Mouse (Mus musculus) layer of hippocampus, adult 11-12 months (tissue): ENCODE data around the gene Mndal.
A peak's percentile ranks its signal among the peaks of the same experiment; 100 is the strongest.
"Not testable (repeated sequence)": the region's sequence is repeated elsewhere in the genome, so short reads cannot be mapped to it uniquely, and the experiment has no call there.

ENCODE experiments used
- DNase-seq: peaks from one replicate; pipeline ENCODE4 v3.0.0; 2022; ENCODE audit warnings: low spot score

Mndal gene

GRCm38 (mm10) chr1:173889741-173890140, 52.5 kb downstream of the Mndal start:
- DNase-seq: not testable (repeated sequence)

GRCm38 (mm10) chr1:173887026-173887787, 55.1 kb downstream of the Mndal start:
- DNase-seq: not testable (repeated sequence)

GRCm38 (mm10) chr1:173880004-173880666, 62.2 kb downstream of the Mndal start:
- peak; percentile 56 for DNase-seq

DNA sequence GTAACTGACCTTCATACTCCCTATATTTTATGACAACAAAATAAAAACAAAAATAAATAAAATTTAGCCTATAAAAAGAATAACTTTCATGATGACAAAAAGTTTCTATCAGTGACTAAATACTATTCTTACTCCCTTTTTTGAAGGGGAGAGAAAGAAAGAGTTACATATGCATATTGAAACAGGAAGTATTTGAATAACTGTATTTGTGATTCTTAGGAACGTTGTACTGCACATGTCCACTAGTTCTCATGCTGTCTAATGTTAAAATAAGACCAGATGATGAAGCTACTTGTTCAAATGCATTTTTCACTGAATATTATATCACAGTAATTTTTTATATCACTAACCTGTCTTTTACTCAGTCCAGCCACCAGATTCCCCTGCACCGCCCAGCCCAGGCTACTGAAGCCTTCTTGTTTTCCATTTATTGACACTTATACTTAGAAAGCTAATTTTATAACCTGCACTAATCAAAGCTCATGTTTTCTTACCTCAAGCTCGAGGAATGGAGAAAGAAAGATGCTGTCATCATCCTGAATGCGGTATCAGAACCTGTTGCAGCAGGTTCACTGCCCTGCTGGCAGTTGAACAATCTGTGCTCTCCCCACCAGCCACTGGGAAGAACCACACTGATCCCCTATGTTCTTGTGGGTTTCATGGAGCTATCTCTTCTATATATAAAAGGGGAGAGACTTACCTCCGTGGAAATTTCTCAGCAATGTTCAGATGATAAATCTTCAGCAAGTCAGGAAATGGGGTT, 62.9 kb downstream of the Mndal start:
- DNase-seq: not testable (repeated sequence)

GRCm38 (mm10) chr1:173878264-173878663, 64.0 kb downstream of the Mndal start:
- not testable (repeated sequence) for DNase-seq

- not testable (repeated sequence) for DNase-seq
Observed at GRCm38 (mm10) chr1:173877125-173877524, 65.2 kb downstream of the Mndal start.

- not testable (repeated sequence) for DNase-seq
Observed at GRCm38 (mm10) chr1:173868586-173868985, 73.7 kb downstream of the Mndal start.

DNA sequence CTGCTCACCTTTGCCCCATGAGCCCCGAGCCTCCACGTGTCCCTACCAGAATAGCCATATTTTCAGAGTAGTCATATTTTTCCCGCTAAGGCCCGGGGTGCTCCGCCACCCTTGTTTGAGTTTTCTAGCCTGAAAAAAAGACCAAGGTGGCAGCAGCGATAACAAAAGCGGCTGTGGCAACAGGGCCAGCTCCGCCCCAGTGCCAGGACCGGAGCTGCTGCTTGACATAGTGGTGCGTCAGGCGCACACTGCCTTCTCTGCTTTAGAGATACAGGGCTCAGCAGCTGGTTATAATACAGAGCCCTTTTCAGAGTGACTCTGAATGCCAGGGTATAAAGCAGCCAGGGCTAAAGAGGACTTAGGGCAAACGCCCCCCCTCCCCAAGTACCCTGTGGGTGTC, 75.8 kb downstream of the Mndal start:
- no peak for DNase-seq

- DNase-seq: peak; percentile 17
Observed at GRCm38 (mm10) chr1:173853711-173854110, 88.6 kb downstream of the Mndal start.

DNA sequence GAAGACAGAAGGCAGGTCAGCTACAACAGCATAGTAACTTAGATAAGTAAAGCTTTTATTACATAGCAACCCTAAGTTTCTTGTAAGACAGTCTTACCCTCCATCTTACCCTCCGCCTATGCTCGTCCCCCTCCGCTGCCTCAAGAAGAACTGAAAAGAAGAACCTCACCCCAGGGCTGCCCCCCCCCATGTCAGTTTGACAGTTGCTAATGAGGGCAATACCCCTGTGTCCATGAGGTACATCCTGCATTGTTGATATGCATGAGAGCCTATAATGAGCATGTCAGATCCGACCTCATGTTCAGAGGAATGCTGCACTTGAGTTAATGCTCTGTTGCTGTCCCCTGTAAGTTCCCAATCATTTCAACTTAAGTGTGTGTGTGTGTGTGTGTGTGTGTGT, 89.4 kb downstream of the Mndal start:
- DNase-seq: not testable (repeated sequence)

DNA sequence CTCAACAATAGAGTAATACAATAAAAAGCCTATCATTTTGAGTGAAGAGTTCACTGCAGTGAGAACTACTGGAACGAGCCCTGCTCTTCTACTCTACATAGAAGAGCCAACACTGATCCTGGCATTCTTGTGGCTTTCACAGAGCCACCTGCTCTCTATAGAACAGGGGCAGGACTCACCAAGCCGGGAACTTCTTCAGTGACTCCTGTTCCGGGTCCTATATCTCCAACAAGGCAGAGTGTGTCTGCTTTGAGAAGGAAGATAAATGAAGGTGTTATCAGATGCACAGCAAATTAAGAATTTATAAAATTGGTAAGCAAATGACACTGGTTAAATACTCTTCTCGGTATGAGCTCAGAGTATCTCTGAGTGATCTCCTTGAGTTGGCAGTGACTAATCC, 96.1 kb downstream of the Mndal start:
- DNase-seq: not testable (repeated sequence)

GRCm38 (mm10) chr1:173844754-173845153, 97.5 kb downstream of the Mndal start:
- no peak for DNase-seq

GRCm38 (mm10) chr1:173821481-173821803, 120.8 kb downstream of the Mndal start:
- not testable (repeated sequence) for DNase-seq

DNA sequence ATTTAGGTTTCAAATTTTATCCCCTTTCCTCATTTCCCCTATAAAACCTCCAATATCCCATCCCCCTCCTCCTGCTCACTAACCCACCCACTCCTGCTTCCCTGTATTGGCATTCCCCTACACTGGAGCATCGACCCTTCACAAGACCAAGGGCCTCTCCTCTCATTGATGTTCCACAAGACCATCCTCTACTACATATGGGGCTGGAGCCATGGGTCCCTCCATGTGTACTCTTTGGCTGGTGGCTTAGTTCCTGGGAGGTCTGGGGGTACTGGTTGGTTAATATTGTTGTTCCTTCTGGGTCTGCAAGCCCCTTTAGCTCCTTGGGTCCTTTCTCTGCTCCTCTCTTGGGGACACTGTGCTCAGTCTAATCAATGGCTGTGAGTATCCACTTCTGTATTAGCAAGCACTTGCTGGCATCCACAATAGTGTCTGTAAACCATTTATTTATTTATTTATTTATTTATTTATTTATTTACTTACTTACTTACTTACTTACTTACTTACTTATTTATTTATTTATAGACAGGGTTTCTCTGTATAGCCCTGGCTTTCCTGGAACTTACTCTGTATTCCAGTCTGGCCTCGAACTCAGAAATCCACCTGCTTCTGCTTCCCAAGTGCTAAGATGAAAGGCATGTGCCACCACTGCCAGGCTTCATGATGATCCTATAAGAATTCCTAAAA, 121.4 kb downstream of the Mndal start:
- not testable (repeated sequence) for DNase-seq

- not testable (repeated sequence) for DNase-seq
Observed at GRCm38 (mm10) chr1:173809294-173809693, 133.0 kb downstream of the Mndal start.

DNA sequence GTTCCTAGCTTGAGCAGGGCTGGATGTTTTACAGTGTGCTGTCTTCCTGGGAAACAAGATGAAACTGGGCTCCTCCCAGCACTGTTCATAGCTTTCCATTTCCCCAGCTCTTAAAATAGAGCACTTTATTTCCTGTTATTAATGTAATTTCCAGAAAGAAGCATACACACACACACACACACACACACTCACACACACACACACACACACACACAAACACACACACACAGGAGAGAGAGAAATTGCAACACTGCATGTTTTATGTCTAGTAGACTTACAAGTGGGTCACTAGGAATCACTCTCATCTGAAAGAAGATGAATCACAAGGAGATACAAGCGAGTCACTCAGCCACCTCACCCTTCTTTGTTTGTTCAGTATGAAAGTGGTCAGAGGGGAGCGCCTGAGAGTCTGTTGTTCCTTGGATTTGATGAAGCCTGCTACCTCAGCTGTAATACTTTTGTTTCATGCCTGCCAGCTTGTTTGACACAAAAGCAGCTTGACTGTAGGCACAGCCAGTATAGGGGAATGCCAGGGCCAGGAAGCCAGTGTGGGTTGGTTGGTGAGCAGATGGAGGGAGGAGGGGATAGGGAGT, 139.5 kb downstream of the Mndal start:
- DNase-seq: peak; percentile 39

DNA sequence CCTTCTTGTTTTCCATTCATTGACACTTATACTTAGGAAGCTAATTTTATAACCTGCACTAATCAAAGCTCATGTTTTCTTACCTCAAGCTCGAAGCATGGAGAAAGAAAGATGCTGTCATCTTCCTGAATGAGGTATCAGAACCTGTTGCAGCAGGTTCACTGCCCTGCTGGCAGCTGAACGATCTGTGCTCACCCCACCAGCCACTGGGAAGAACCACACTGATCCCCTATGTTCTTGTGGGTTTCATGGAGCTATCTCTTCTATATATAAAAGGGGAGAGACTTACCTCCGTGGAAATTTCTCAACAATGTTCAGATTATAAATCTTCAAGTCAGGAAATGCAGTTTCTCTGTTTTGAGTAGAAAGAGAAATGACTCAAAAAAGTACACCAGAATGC, 140.1 kb downstream of the Mndal start:
- DNase-seq: not testable (repeated sequence)

DNA sequence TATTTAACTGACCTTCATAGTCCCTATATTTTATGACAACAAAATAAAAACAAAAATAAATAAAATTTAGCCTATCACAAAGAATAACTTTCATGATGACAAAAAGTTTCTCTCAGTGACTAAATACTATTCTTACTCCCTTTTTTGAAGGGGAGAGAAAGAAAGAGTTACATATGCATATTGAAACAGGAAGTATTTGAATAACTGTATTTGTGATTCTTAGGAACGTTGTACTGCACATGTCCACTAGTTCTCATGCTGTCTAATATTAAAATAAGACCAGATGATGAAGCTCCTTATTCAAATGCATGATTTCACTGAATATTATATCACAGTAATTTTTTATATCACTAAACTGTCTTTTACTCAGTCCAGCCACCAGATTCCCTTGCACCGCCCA, 140.5 kb downstream of the Mndal start:
- DNase-seq: not testable (repeated sequence)
